8 mouse cellular contexts compared by ENCODE assay signal in genomic region chr4:57294971-57295656, GRCm38 (mm10). TPM values are rescaled to one million over a fixed set of nuclear protein-coding genes. Genes with fewer than 3 reads are reported as not detected.
A peak's percentile ranks its signal among the peaks of the same experiment; 100 is the strongest.
DNase-seq lines count a peak whose midpoint lies in the region; ATAC-seq lines count a peak whose summit lies in the region.

No protein-coding gene starts in this region.

- no peak overlapping the region for H3K9ac ChIP-seq in hindbrain, embryonic 14.5 days

- no peak overlapping the region for H3K4me2 ChIP-seq in hindbrain, embryonic 14.5 days (replicated peaks)

- H3K4me1 ChIP-seq in hindbrain, embryonic 14.5 days (replicated peaks; ENCODE audit: control insufficient read depth, insufficient read depth, low read length): peaks cover 15% of the 10 kb centered on the region
- peaks cover 15% of the 10 kb centered on the region for H3K4me1 ChIP-seq in hindbrain, embryonic 10.5 days (replicated peaks)

- H3K9me3 ChIP-seq in hindbrain, embryonic 14.5 days (ENCODE audit: control insufficient read depth, low read length): no peaks in the 10 kb centered on the region
- no peaks in the 10 kb centered on the region for H3K9me3 ChIP-seq in hindbrain, embryonic 10.5 days

- 74% methylated on average over 9 of the region's 9 CpGs for WGBS in hindbrain, embryonic 14.5 days
- WGBS in hindbrain, embryonic 10.5 days: 80% methylated on average over 9 of the region's 9 CpGs

- no peak for DNase-seq in hindbrain, embryonic 14.5 days (ENCODE audit: low spot score)
- no peak for DNase-seq in hindbrain, embryonic 10.5 days (ENCODE audit: low spot score)
- DNase-seq in adrenal gland, postnatal 4 days (ENCODE audit: low spot score in 2 of 2): peak; percentile 47 to 64
- DNase-seq in gastrocnemius, postnatal 36 days: peak; percentile 76
- DNase-seq in kidney, postnatal 10 days: peak; percentile 76
- DNase-seq in ovary, postnatal 14 days (ENCODE audit: low spot score): peak; percentile 51
- no peak for DNase-seq in c-Kit-positive CD71-positive TER-119-positive erythroid progenitor cells, embryonic 14.5 days (ENCODE audit: low spot score)
- no peak for DNase-seq in thymus, postnatal 25 days

- peak; percentile 36 for ATAC-seq in hindbrain, embryonic 14.5 days (ENCODE audit: low FRiP score)

- H3K4me3 ChIP-seq in hindbrain, embryonic 14.5 days (replicated peaks; ENCODE audit: low read length): no peak overlapping the region
- H3K4me3 ChIP-seq in hindbrain, embryonic 10.5 days: no peak overlapping the region

- intact Hi-C loops in gastrocnemius, postnatal 36 days (cut with DNase I): loop anchor here (10.0 kb wide), 1 partner anchor 280 kb away; no protein-coding TSS in a partner anchor

- peaks cover 20% of the 10 kb centered on the region; the same call in 1 of the 2 replicates for H3K27me3 ChIP-seq in hindbrain, embryonic 14.5 days (ENCODE audit: control insufficient read depth, insufficient read depth, low read length)
- H3K27me3 ChIP-seq in hindbrain, embryonic 10.5 days (ENCODE audit: insufficient read depth, poor library complexity, severe bottlenecking): peaks cover 42% of the 10 kb centered on the region

- no peaks in the 10 kb centered on the region for H3K36me3 ChIP-seq in hindbrain, embryonic 14.5 days (replicated peaks; ENCODE audit: control insufficient read depth, insufficient read depth)
- H3K36me3 ChIP-seq in hindbrain, embryonic 10.5 days: no peaks in the 10 kb centered on the region

- no peak overlapping the region for H3K27ac ChIP-seq in hindbrain, embryonic 14.5 days
- H3K27ac ChIP-seq in hindbrain, embryonic 10.5 days: no peak overlapping the region; the same call in 1 of the 2 replicates

RNA-seq across cellular contexts. Expression of gene Ptpn3, which starts 6.5 kb away (rescaled TPM):
- polyA plus RNA-seq in hindbrain, embryonic 14.5 days (2014; fragmentation: Nextera tagmentation; extraction: Ambion mirVana): 4.6 and 5.5 TPM in 2 replicates
- polyA plus RNA-seq in hindbrain, embryonic 10.5 days (2016; fragmentation: Nextera tagmentation; extraction: Ambion mirVana): 1.3 and 1.6 TPM in 2 replicates
- 10 to 100 TPM; 29.0 to 34.7 TPM for total RNA-seq in adrenal gland, postnatal 4 days (2021)
- total RNA-seq in gastrocnemius, postnatal 36 days (2021): 10 to 100 TPM; 37.5 to 41.5 TPM

Comparison
In these comparisons a context has a peak if more than half of its experiments do, and no peak if none do; other contexts are left out.
1. DNase-seq: peak in adrenal gland, postnatal 4 days (2 of 2), gastrocnemius, postnatal 36 days (2 of 2), kidney, postnatal 10 days (single experiment) and ovary, postnatal 14 days (single experiment); none in hindbrain, embryonic 14.5 days (single experiment), hindbrain, embryonic 10.5 days (single experiment), c-Kit-positive CD71-positive TER-119-positive erythroid progenitor cells, embryonic 14.5 days (single experiment) and thymus, postnatal 25 days (single experiment).